In the genomic region with DNA sequence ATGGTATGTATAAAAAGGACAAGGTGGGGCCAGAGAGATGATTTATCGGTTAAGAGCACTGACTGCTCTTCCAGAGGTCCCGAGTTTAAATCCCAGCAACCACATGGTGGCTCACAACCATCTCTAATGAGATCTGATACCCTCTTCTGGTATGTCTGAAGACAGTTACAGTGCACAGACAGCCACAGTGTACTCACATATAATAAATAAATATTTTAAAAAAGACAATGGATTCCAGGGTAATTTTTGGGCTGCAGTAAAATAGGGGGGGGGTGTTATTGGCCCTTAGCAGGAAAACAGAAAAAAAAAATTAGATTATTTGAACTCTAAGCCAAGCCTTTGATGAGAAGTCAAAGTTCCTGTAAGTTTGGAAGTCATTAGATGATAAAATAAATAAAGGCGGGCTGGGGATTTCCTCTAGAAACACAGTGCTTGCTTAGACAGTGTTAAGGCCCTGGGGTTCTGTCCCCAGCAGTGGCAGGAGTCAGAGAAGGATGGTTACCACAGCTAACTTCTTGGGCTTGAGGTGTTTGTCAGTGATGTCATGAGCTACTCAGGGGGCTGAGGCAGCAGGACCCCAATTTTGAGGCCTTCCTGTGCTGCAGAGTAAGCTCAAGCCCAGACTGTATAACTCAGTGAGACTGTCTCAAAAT, we compare ENCODE assay signal across 25 mouse cellular contexts. TPM values are rescaled to one million over a fixed set of nuclear protein-coding genes. Genes with fewer than 3 reads are reported as not detected.
DNase-seq lines count a peak whose midpoint lies in the region; ATAC-seq and TF ChIP-seq lines count a peak whose summit lies in the region.
"Had no signal": no experiment of that assay in that cellular context is flagged by ENCODE, and none has a peak within 500 bp of the region (broad histone marks: within the 10 kb centered on the region; RNA-seq: fewer than 3 reads in every experiment).

No protein-coding gene starts in this region.

- peak; percentile 10 for DNase-seq in liver, adult 2 months (ENCODE audit: extremely low read depth, low read depth, low spot score)
- no peak for DNase-seq in liver, postnatal 0 days
- DNase-seq in lung, adult 2 months: no peak
- DNase-seq in CD4-positive helper T cell, adult 2 months (ENCODE audit: low read depth, low spot score): peak; percentile 18
- DNase-seq in gastrocnemius, postnatal 10 days: no peak
- DNase-seq in spleen, postnatal 4 days (ENCODE audit: low spot score in 2 of 2): no peak
- DNase-seq: adrenal gland, postnatal 10 days; adrenal gland, postnatal 36 days; cerebellum, adult 18-20 months; cerebellum, adult 9-10 months; cerebellum, postnatal 14 days; gastrocnemius, adult 2 months; gastrocnemius, postnatal 25 days; heart, adult 2 months had no signal

- H3K4me3 ChIP-seq in liver, adult 2 months (ENCODE audit: insufficient read depth, low read depth, low read length): no peak overlapping the region
- H3K4me3 ChIP-seq in liver, postnatal 0 days (ENCODE audit: low read depth, low read length): no peak overlapping the region
- no peak overlapping the region for H3K4me3 ChIP-seq in lung, embryonic 16.5 days (ENCODE audit: low read length)
- no peak overlapping the region for H3K4me3 ChIP-seq in lung, adult 2 months (replicated peaks; ENCODE audit: extremely low read depth, low read depth, low read length)
- H3K4me3 ChIP-seq: forebrain, embryonic 10.5 days; forebrain, embryonic 13.5 days; gastrocnemius, adult 2 months; heart, adult 2 months; hindbrain, embryonic 12.5 days; hindbrain, embryonic 15.5 days had no signal

- whole genome bisulfite sequencing in liver, adult 2 months: 86% methylated on average over 3 of the region's 3 CpGs
- 76% methylated on average over 3 of the region's 3 CpGs for WGBS in liver, postnatal 0 days (ENCODE audit: insufficient replicate concordance)
- WGBS in lung, embryonic 16.5 days: 37% methylated on average over 3 of the region's 3 CpGs
- WGBS in lung, adult 2 months: 39% methylated on average over 3 of the region's 3 CpGs

- no peak for TF ChIP-seq EP300 in liver, postnatal 0 days (IDR thresholded peaks at IDR 0.05; ENCODE audit: low read depth)

- H3K27ac ChIP-seq in liver, adult 2 months (replicated peaks; ENCODE audit: insufficient read depth, low read depth, low read length): no peak overlapping the region
- H3K27ac ChIP-seq in liver, postnatal 0 days (ENCODE audit: low read depth): no peak overlapping the region
- peak overlapping the region; percentile 66 for H3K27ac ChIP-seq in lung, embryonic 16.5 days (ENCODE audit: low read length)
- H3K27ac ChIP-seq: forebrain, embryonic 10.5 days; forebrain, embryonic 13.5 days; gastrocnemius, adult 2 months; heart, adult 2 months; hindbrain, embryonic 12.5 days; hindbrain, embryonic 15.5 days had no signal

- peaks cover 4% of the 10 kb centered on the region; the same call in 1 of the 2 replicates for H3K4me1 ChIP-seq in liver, adult 2 months (ENCODE audit: control insufficient read depth, insufficient read depth, low read length)
- H3K4me1 ChIP-seq in liver, postnatal 0 days (ENCODE audit: insufficient read depth): 0 out of 2 replicates have a peak, but pooled peaks cover 2% of the 10 kb centered on the region
- H3K4me1 ChIP-seq in lung, embryonic 16.5 days (replicated peaks; ENCODE audit: control insufficient read depth, insufficient read depth, low read length): peaks cover 7% of the 10 kb centered on the region; the same call in 1 of the 2 replicates
- H3K4me1 ChIP-seq in lung, adult 2 months (ENCODE audit: control insufficient read depth, insufficient read depth, low read length): peaks cover 9% of the 10 kb centered on the region
- H3K4me1 ChIP-seq: hindbrain, embryonic 12.5 days had no signal

- no peak for TF ChIP-seq POLR2A in liver, adult 2 months (IDR thresholded peaks at IDR 0.05; ENCODE audit: extremely low read depth, insufficient read depth, low read length)
- TF ChIP-seq POLR2A in lung, adult 2 months (IDR thresholded peaks at IDR 0.05; ENCODE audit: borderline replicate concordance, extremely low read depth, low read depth, low read length): no peak

- H3K9me3 ChIP-seq in liver, postnatal 0 days (ENCODE audit: low read length): no peaks in the 10 kb centered on the region
- H3K9me3 ChIP-seq in lung, embryonic 16.5 days (ENCODE audit: control insufficient read depth, low read length): no peaks in the 10 kb centered on the region
- H3K9me3 ChIP-seq: forebrain, embryonic 10.5 days; forebrain, embryonic 13.5 days; G1E; hindbrain, embryonic 12.5 days; hindbrain, embryonic 15.5 days had no signal

- no peak overlapping the region for H3K9ac ChIP-seq in liver, adult 2 months (ENCODE audit: low read depth, low read length)
- no peak overlapping the region for H3K9ac ChIP-seq in liver, postnatal 0 days (replicated peaks)
- H3K9ac ChIP-seq in lung, embryonic 16.5 days (ENCODE audit: low read length): no peak overlapping the region
- H3K9ac ChIP-seq: forebrain, embryonic 13.5 days; hindbrain, embryonic 12.5 days; hindbrain, embryonic 15.5 days had no signal

- no peak for ATAC-seq in liver, postnatal 0 days
- peak; percentile 74; the same call in 1 of the 2 replicates for ATAC-seq in lung, embryonic 16.5 days (ENCODE audit: low read depth)
- peak; percentile 11 for ATAC-seq in CD4-positive, CD25-positive, alpha-beta regulatory T cell, adult 4 months
- ATAC-seq: forebrain, embryonic 13.5 days; forebrain, embryonic 16.5 days; Patski had no signal

- no peaks in the 10 kb centered on the region for H3K79me2 ChIP-seq in liver, adult 2 months (ENCODE audit: control insufficient read depth, insufficient read depth, low read length)

- H3K27me3 ChIP-seq in liver, adult 2 months (ENCODE audit: control insufficient read depth, insufficient read depth, low read length): no peaks in the 10 kb centered on the region
- H3K27me3 ChIP-seq in liver, postnatal 0 days (ENCODE audit: insufficient read depth, low read length): no peaks in the 10 kb centered on the region
- no peaks in the 10 kb centered on the region for H3K27me3 ChIP-seq in lung, embryonic 16.5 days (ENCODE audit: control insufficient read depth, insufficient read depth, low read depth, low read length)
- H3K27me3 ChIP-seq: CH12.LX; forebrain, embryonic 13.5 days; hindbrain, embryonic 12.5 days; hindbrain, embryonic 15.5 days; Patski had no signal

- TF ChIP-seq CTCF in liver, adult 2 months (IDR thresholded peaks at IDR 0.05; ENCODE audit: low read depth, low read length): no peak
- TF ChIP-seq CTCF in liver, postnatal 0 days (IDR thresholded peaks at IDR 0.05; ENCODE audit: low read depth): no peak
- no peak for TF ChIP-seq CTCF in lung, adult 2 months (IDR thresholded peaks at IDR 0.05; ENCODE audit: insufficient read depth, low read length)

- peaks cover 5% of the 10 kb centered on the region; the same call in 1 of the 2 replicates for H3K36me3 ChIP-seq in liver, adult 2 months (ENCODE audit: control insufficient read depth, insufficient read depth, low read length)
- H3K36me3 ChIP-seq in liver, postnatal 0 days (replicated peaks; ENCODE audit: insufficient read depth, low read length): no peaks in the 10 kb centered on the region
- H3K36me3 ChIP-seq in lung, embryonic 16.5 days (ENCODE audit: control insufficient read depth, insufficient read depth, low read length): no peaks in the 10 kb centered on the region
- H3K36me3 ChIP-seq: hindbrain, embryonic 15.5 days had no signal

- no peak overlapping the region for H3K4me2 ChIP-seq in liver, postnatal 0 days (ENCODE audit: low read depth, low read length)
- H3K4me2 ChIP-seq in lung, embryonic 16.5 days (ENCODE audit: low read depth, low read length): no peak overlapping the region
- H3K4me2 ChIP-seq: forebrain, embryonic 13.5 days; heart, embryonic 11.5 days; hindbrain, embryonic 12.5 days; hindbrain, embryonic 15.5 days had no signal

RNA-seq across cellular contexts. Expression of a gene that starts 48.3 kb away (rescaled TPM):
- total RNA-seq in liver, adult 2 months (2014; rRNA removed): 102 and 123 TPM in 2 replicates
- polyA plus RNA-seq in liver, adult 2 months (2012; rRNA removed): 76.5 and 91.6 TPM in 2 replicates
- polyA plus RNA-seq in liver, postnatal 0 days (2015; fragmentation: Nextera tagmentation; extraction: Ambion mirVana): 79.2 and 81.5 TPM in 2 replicates
- 64.7 and 71.5 TPM in 2 replicates for polyA plus RNA-seq in lung, embryonic 16.5 days (2015; fragmentation: Nextera tagmentation; extraction: Ambion mirVana)
- 23.5 and 27.6 TPM in 2 replicates for polyA plus RNA-seq in lung, adult 2 months (2012; rRNA removed)
- polyA plus RNA-seq in CD4-positive, CD25-positive, alpha-beta regulatory T cell, adult 4 months (2017; shearing (Covaris generic)): 10 to 100 TPM; 17.4 to 21.3 TPM
- 10 to 100 TPM; 11.9 to 13.9 TPM for total RNA-seq in gastrocnemius, postnatal 10 days (2021)

Comparison
In these comparisons a context has a peak if more than half of its experiments do, and no peak if none do; other contexts are left out.
1. DNase-seq: peak in liver, adult 2 months (single experiment) and CD4-positive helper T cell, adult 2 months (single experiment); none in liver, postnatal 0 days (single experiment), lung, adult 2 months (single experiment), gastrocnemius, postnatal 10 days (single experiment) and spleen, postnatal 4 days (0 of 2).